Mouse (Mus musculus): ENCODE measurements around the gene Gm20388.

GRCm38 (mm10) chr8:121479144-121479543 is 1568.5 kb downstream of the Gm20388 start:
- TF ChIP-seq CTCF (IDR thresholded peaks at IDR 0.05; ENCODE audit: borderline replicate concordance, extremely low read depth, insufficient read depth, insufficient read length) (no peak), POLR2A (IDR thresholded peaks at IDR 0.05; ENCODE audit: borderline replicate concordance, extremely low read depth, insufficient read depth, insufficient read length, poor library complexity, severe bottlenecking) (no peak)

Data from brain, embryonic 14.5 days (tissue).